27 mouse cellular contexts compared by ENCODE assay signal in the genomic region with DNA sequence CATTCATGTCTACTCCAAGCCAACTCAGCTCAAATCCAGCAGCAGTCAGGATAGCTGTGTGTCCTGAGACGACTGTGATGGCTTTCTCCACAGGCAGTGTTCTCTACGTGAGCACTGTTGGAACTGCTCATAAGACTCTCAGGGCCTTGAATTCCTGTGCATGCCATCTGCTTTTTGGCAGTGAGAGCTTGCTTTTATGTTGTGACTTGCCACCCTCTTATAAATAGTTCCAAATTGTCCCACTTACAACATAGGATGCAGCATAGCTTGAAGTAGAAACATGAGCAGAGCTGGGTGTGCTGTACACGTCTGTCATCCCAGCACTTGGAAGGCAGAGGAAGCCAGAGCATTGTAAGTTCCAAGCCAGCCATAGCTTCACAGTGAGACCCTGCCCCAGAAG. TPM values are rescaled to one million over a fixed set of nuclear protein-coding genes. Genes with fewer than 3 reads are reported as not detected.
DNase-seq lines count a peak whose midpoint lies in the region; ATAC-seq and TF ChIP-seq lines count a peak whose summit lies in the region.
"Had no signal": no experiment of that assay in that cellular context is flagged by ENCODE, and none has a peak within 500 bp of the region (broad histone marks: within the 10 kb centered on the region; RNA-seq: fewer than 3 reads in every experiment).

No protein-coding gene starts in this region.

- H3K36me3 ChIP-seq in heart, embryonic 16.5 days (ENCODE audit: control insufficient read depth, insufficient read depth), result peaks cover 36% of the 10 kb centered on the region
- peaks cover 69% of the 10 kb centered on the region for H3K36me3 ChIP-seq in heart, embryonic 10.5 days
- H3K36me3 ChIP-seq in liver, embryonic 14.5 days (replicated peaks; ENCODE audit: control insufficient read depth, insufficient read depth, low read depth), result peaks cover 72% of the 10 kb centered on the region

- DNase-seq in frontal cortex, adult 2 months (ENCODE audit: extremely low spot score in 1 of 2, low spot score in 1 of 2), result peak; percentile 59 to 60
- no peak for DNase-seq in frontal cortex, postnatal 25 days (ENCODE audit: low spot score in 2 of 2)
- no peak for DNase-seq in heart, embryonic 10.5 days (ENCODE audit: low spot score)
- DNase-seq in left cerebral cortex, postnatal 14 days (ENCODE audit: low spot score in 2 of 2), result peak; percentile 51 to 81
- DNase-seq in left cerebral cortex, postnatal 4 days, result no peak
- no peak for DNase-seq in liver, embryonic 14.5 days (ENCODE audit: low read depth in 3 of 3, low spot score in 3 of 3)
- no peak for DNase-seq in embryo, embryonic 10 days (ENCODE audit: low spot score)
- DNase-seq: adrenal gland, postnatal 10 days; cerebellum, adult 2 months; cerebellum, postnatal 25 days; kidney, postnatal 4 days; lung, adult 18-20 months; lung, postnatal 10 days; retina, postnatal 1 day; thymus, postnatal 25 days had no signal

- no peak for TF ChIP-seq CTCF in liver, embryonic 14.5 days (IDR thresholded peaks at IDR 0.05; ENCODE audit: low read depth)

- peak overlapping the region; percentile 65 for H3K27ac ChIP-seq in heart, embryonic 16.5 days (ENCODE audit: low read length)
- no peak overlapping the region for H3K27ac ChIP-seq in heart, embryonic 10.5 days
- peak overlapping the region; percentile 30 for H3K27ac ChIP-seq in liver, embryonic 14.5 days
- H3K27ac ChIP-seq: forebrain, embryonic 13.5 days; hindbrain, embryonic 12.5 days; limb, embryonic 12.5 days; midbrain, embryonic 10.5 days; neural tube, embryonic 13.5 days had no signal

- no peaks in the 10 kb centered on the region for H3K9me3 ChIP-seq in heart, embryonic 16.5 days (replicated peaks; ENCODE audit: control insufficient read depth, low read length)
- H3K9me3 ChIP-seq in heart, embryonic 10.5 days, result no peaks in the 10 kb centered on the region
- no peaks in the 10 kb centered on the region for H3K9me3 ChIP-seq in liver, embryonic 14.5 days (ENCODE audit: control insufficient read depth, low read length)
- H3K9me3 ChIP-seq: forebrain, embryonic 13.5 days; hindbrain, embryonic 12.5 days; limb, embryonic 12.5 days; midbrain, embryonic 10.5 days; neural tube, embryonic 13.5 days had no signal

- intact Hi-C loops in left cerebral cortex, postnatal 14 days (cut with DNase I), result no loop called here
- intact Hi-C loops in left cerebral cortex, postnatal 4 days (cut with DNase I), result no loop called here

- H3K27me3 ChIP-seq in heart, embryonic 16.5 days (ENCODE audit: control insufficient read depth, insufficient read depth, low read length), result no peaks in the 10 kb centered on the region
- H3K27me3 ChIP-seq in heart, embryonic 10.5 days (ENCODE audit: insufficient read depth, poor library complexity, severe bottlenecking), result no peaks in the 10 kb centered on the region
- H3K27me3 ChIP-seq in liver, embryonic 14.5 days (ENCODE audit: control insufficient read depth, insufficient read depth, low read length), result no peaks in the 10 kb centered on the region
- H3K27me3 ChIP-seq: forebrain, embryonic 13.5 days; hindbrain, embryonic 12.5 days; limb, embryonic 12.5 days; neural tube, embryonic 13.5 days had no signal

- H3K4me2 ChIP-seq in heart, embryonic 16.5 days (ENCODE audit: low read depth, low read length), result no peak overlapping the region
- H3K4me2 ChIP-seq in liver, embryonic 14.5 days (ENCODE audit: low read depth), result no peak overlapping the region
- H3K4me2 ChIP-seq: forebrain, embryonic 13.5 days; hindbrain, embryonic 12.5 days; limb, embryonic 12.5 days; neural tube, embryonic 13.5 days had no signal

- H3K9ac ChIP-seq in heart, embryonic 16.5 days (ENCODE audit: low read length), result no peak overlapping the region
- H3K9ac ChIP-seq in liver, embryonic 14.5 days (replicated peaks), result no peak overlapping the region
- H3K9ac ChIP-seq: forebrain, embryonic 13.5 days; hindbrain, embryonic 12.5 days; limb, embryonic 12.5 days; neural tube, embryonic 13.5 days had no signal

- no peak for ATAC-seq in heart, embryonic 16.5 days (replicated peaks; ENCODE audit: extremely low read depth, insufficient read depth, low FRiP score)
- no peak for ATAC-seq in liver, embryonic 14.5 days (ENCODE audit: insufficient read depth)
- ATAC-seq: forebrain, embryonic 13.5 days; intestine, postnatal 0 days; midbrain, embryonic 16.5 days had no signal

- H3K4me1 ChIP-seq in heart, embryonic 16.5 days (ENCODE audit: control insufficient read depth, insufficient read depth, low read length), result peaks cover 11% of the 10 kb centered on the region; the same call in 1 of the 2 replicates
- peaks cover 16% of the 10 kb centered on the region for H3K4me1 ChIP-seq in heart, embryonic 10.5 days
- H3K4me1 ChIP-seq in liver, embryonic 14.5 days (replicated peaks; ENCODE audit: control insufficient read depth in 2 of 2, insufficient read depth in 2 of 2, low read length in 1 of 2), result peaks cover 29 to 33% of the 10 kb centered on the region in 2 experiments

- no peak for TF ChIP-seq EP300 in liver, embryonic 14.5 days (IDR thresholded peaks at IDR 0.05; ENCODE audit: low read depth)

- WGBS in heart, embryonic 16.5 days, result 60% methylated on average over 3 of the region's 3 CpGs
- 66% methylated on average over 3 of the region's 3 CpGs for WGBS in heart, embryonic 10.5 days
- 81% methylated on average over 3 of the region's 3 CpGs for WGBS in liver, embryonic 14.5 days (ENCODE audit: insufficient replicate concordance)

- H3K4me3 ChIP-seq in heart, embryonic 16.5 days (ENCODE audit: low read length), result no peak overlapping the region
- H3K4me3 ChIP-seq in heart, embryonic 10.5 days, result no peak overlapping the region
- no peak overlapping the region for H3K4me3 ChIP-seq in liver, embryonic 14.5 days (ENCODE audit: insufficient read depth in 1 of 2, low read depth in 2 of 2, low read length in 2 of 2)
- H3K4me3 ChIP-seq: forebrain, embryonic 13.5 days; hindbrain, embryonic 12.5 days; limb, embryonic 12.5 days; midbrain, embryonic 10.5 days; myocyte; neural tube, embryonic 13.5 days had no signal

RNA-seq across cellular contexts. Expression of a gene that starts 3.9 kb away (rescaled TPM):
- 2.0 and 2.8 TPM in 2 replicates for polyA plus RNA-seq in frontal cortex, adult 2 months (2012; rRNA removed)
- 388 and 390 TPM in 2 replicates for polyA plus RNA-seq in heart, embryonic 16.5 days (2015; fragmentation: Nextera tagmentation; extraction: Ambion mirVana)
- polyA plus RNA-seq in heart, embryonic 10.5 days (2016; fragmentation: Nextera tagmentation; extraction: Ambion mirVana), result 496 and 550 TPM in 2 replicates
- 1 to 10 TPM; 2.0 to 3.0 TPM for total RNA-seq in left cerebral cortex, postnatal 14 days (2021)
- total RNA-seq in left cerebral cortex, postnatal 4 days (2021), result 10 to 100 TPM; 10.8 to 14.3 TPM
- 459 and 465 TPM in 2 replicates for polyA plus RNA-seq in liver, embryonic 14.5 days (2012; rRNA removed)
- 533 and 562 TPM in 2 replicates for polyA plus RNA-seq in liver, embryonic 14.5 days (2014; fragmentation: Nextera tagmentation; extraction: Ambion mirVana)

RNA-seq across cellular contexts. Expression of a gene that starts 13.9 kb away (rescaled TPM):
- 0.96 and 3.9 TPM in 2 replicates for polyA plus RNA-seq in frontal cortex, adult 2 months (2012; rRNA removed)
- 6.7 and 28.8 TPM in 2 replicates for polyA plus RNA-seq in heart, embryonic 16.5 days (2015; fragmentation: Nextera tagmentation; extraction: Ambion mirVana)
- polyA plus RNA-seq in heart, embryonic 10.5 days (2016; fragmentation: Nextera tagmentation; extraction: Ambion mirVana), result 0.67 TPM in 1 of 2 replicates, not detected in the other
- total RNA-seq in left cerebral cortex, postnatal 14 days (2021), result 1 to 10 TPM in 1 of 2 experiments, not detected in 1; 1.1 TPM
- total RNA-seq in left cerebral cortex, postnatal 4 days (2021), result not detected
- polyA plus RNA-seq in liver, embryonic 14.5 days (2012; rRNA removed), result 0.15 and 0.32 TPM in 2 replicates
- polyA plus RNA-seq in liver, embryonic 14.5 days (2014; fragmentation: Nextera tagmentation; extraction: Ambion mirVana), result 0.44 TPM in 1 of 2 replicates, not detected in the other
- total RNA-seq: heart, postnatal 25 days; layer of hippocampus, postnatal 14 days had no signal
- polyA plus RNA-seq: forebrain, embryonic 13.5 days; midbrain, embryonic 10.5 days had no signal

RNA-seq across cellular contexts. Expression of a gene that starts 19.8 kb away (rescaled TPM):
- polyA plus RNA-seq in frontal cortex, adult 2 months (2012; rRNA removed), result 59.9 and 60.9 TPM in 2 replicates
- 40.6 and 45.6 TPM in 2 replicates for polyA plus RNA-seq in heart, embryonic 16.5 days (2015; fragmentation: Nextera tagmentation; extraction: Ambion mirVana)
- 19.1 and 29.5 TPM in 2 replicates for polyA plus RNA-seq in heart, embryonic 10.5 days (2016; fragmentation: Nextera tagmentation; extraction: Ambion mirVana)
- 10 to 100 TPM; 46.0 to 46.8 TPM for total RNA-seq in left cerebral cortex, postnatal 14 days (2021)
- 10 to 100 TPM; 52.8 to 56.9 TPM for total RNA-seq in left cerebral cortex, postnatal 4 days (2021)
- 2.3 TPM in 2 replicates for polyA plus RNA-seq in liver, embryonic 14.5 days (2012; rRNA removed)
- 2.9 and 4.4 TPM in 2 replicates for polyA plus RNA-seq in liver, embryonic 14.5 days (2014; fragmentation: Nextera tagmentation; extraction: Ambion mirVana)

RNA-seq across cellular contexts. Expression of a gene that starts 20.1 kb away (rescaled TPM):
- 44.3 and 46.4 TPM in 2 replicates for polyA plus RNA-seq in frontal cortex, adult 2 months (2012; rRNA removed)
- 56.0 and 58.7 TPM in 2 replicates for polyA plus RNA-seq in heart, embryonic 16.5 days (2015; fragmentation: Nextera tagmentation; extraction: Ambion mirVana)
- polyA plus RNA-seq in heart, embryonic 10.5 days (2016; fragmentation: Nextera tagmentation; extraction: Ambion mirVana), result 60.3 and 76.6 TPM in 2 replicates
- total RNA-seq in left cerebral cortex, postnatal 14 days (2021), result 10 to 100 TPM; 32.8 to 35.6 TPM
- 10 to 100 TPM; 35.8 to 38.1 TPM for total RNA-seq in left cerebral cortex, postnatal 4 days (2021)
- polyA plus RNA-seq in liver, embryonic 14.5 days (2012; rRNA removed), result 16.2 and 26.0 TPM in 2 replicates
- polyA plus RNA-seq in liver, embryonic 14.5 days (2014; fragmentation: Nextera tagmentation; extraction: Ambion mirVana), result 36.7 and 43.7 TPM in 2 replicates

RNA-seq across cellular contexts. Expression of a gene that starts 20.1 kb away (rescaled TPM):
- 2.4 and 3.3 TPM in 2 replicates for polyA plus RNA-seq in frontal cortex, adult 2 months (2012; rRNA removed)
- polyA plus RNA-seq in heart, embryonic 16.5 days (2015; fragmentation: Nextera tagmentation; extraction: Ambion mirVana), result 0.51 and 0.80 TPM in 2 replicates
- 0.43 and 0.49 TPM in 2 replicates for polyA plus RNA-seq in heart, embryonic 10.5 days (2016; fragmentation: Nextera tagmentation; extraction: Ambion mirVana)
- total RNA-seq in left cerebral cortex, postnatal 14 days (2021), result 1 to 10 TPM in 1 of 2 experiments, under 1 TPM in 1; 0.92 to 1.1 TPM
- 1 to 10 TPM in 1 of 2 experiments, under 1 TPM in 1; 0.60 to 1.1 TPM for total RNA-seq in left cerebral cortex, postnatal 4 days (2021)
- polyA plus RNA-seq in liver, embryonic 14.5 days (2012; rRNA removed), result 1.7 and 1.9 TPM in 2 replicates
- 1.6 and 2.1 TPM in 2 replicates for polyA plus RNA-seq in liver, embryonic 14.5 days (2014; fragmentation: Nextera tagmentation; extraction: Ambion mirVana)
- total RNA-seq: gastrocnemius, postnatal 4 days had no signal

Comparison
In these comparisons a context has a peak if more than half of its experiments do, and no peak if none do; other contexts are left out.
1. DNase-seq: peak in frontal cortex, adult 2 months (2 of 2) and left cerebral cortex, postnatal 14 days (2 of 2); none in frontal cortex, postnatal 25 days (0 of 2), heart, embryonic 10.5 days (single experiment), left cerebral cortex, postnatal 4 days (single experiment), liver, embryonic 14.5 days (0 of 3) and embryo, embryonic 10 days (single experiment).
2. RNA of a gene that starts 3.9 kb away (polyA plus RNA-seq): 496 to 550 TPM in heart, embryonic 10.5 days, 459 to 562 TPM in liver, embryonic 14.5 days and 388 to 390 TPM in heart, embryonic 16.5 days; 2.0 to 2.8 TPM in frontal cortex, adult 2 months; every median in the first group is over 100 times any median in the second.